Mouse (Mus musculus) bone marrow macrophage, adult 2 months (primary cell): ENCODE measurements at regions not wholly inside any gene's neighbourhood (a gene's known extent, or its start where the extent isn't known, plus 50 kb on each side); places are given as distances from the start of the nearest gene placed in this dataset.

Experiments
- H3K27ac ChIP-seq: 2 replicates; pipeline ENCODE4 v1.5.1; 2012; ENCODE audit warnings: low read depth, low read length; ENCODE audit not compliant: insufficient read depth
- H3K4me1 ChIP-seq: 2 replicates; pipeline ENCODE4 v1.6.1; 2012; ENCODE audit warnings: low read length; ENCODE audit not compliant: control insufficient read depth, insufficient read depth
- H3K4me3 ChIP-seq: 2 replicates; pipeline ENCODE4 v1.5.1; 2012; ENCODE audit warnings: mild to moderate bottlenecking, low read length, moderate library complexity; ENCODE audit not compliant: insufficient read depth
- CTCF ChIP-seq: IDR thresholded peaks from 2 replicates; pipeline ENCODE4 v1.5.1; 2012; ENCODE audit warnings: low read depth, mild to moderate bottlenecking, low read length, moderate library complexity
- POLR2A ChIP-seq: IDR thresholded peaks from 2 replicates; pipeline ENCODE4 v1.6.1; 2012; ENCODE audit warnings: mild to moderate bottlenecking, low read depth, low read length, borderline replicate concordance

DNA sequence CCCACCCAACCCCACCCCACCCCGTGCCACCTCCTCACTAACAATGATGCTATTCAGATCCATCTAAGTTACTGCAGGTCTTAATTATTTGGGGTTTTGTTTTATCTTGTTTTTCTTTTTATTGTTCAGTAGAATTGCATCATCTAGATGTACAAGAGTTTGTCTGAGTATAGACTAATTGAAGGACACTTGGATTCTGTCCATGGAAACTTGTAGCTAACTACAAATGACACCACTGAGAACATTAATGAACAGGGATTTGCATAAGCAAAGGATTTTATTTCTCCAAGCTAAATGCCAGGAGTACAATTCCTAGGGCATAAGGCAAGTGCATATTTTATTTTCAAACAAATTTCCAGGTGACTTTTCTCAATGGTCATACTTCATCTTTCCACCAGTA lies 318.4 kb upstream of the Slc7a11 start:
- no peaks in the 10 kb centered on the region for H3K4me1 ChIP-seq
- H3K4me3 ChIP-seq = no peak overlapping the region
- TF ChIP-seq POLR2A (no peak), CTCF (no peak)
- H3K27ac ChIP-seq = no peak overlapping the region

DNA sequence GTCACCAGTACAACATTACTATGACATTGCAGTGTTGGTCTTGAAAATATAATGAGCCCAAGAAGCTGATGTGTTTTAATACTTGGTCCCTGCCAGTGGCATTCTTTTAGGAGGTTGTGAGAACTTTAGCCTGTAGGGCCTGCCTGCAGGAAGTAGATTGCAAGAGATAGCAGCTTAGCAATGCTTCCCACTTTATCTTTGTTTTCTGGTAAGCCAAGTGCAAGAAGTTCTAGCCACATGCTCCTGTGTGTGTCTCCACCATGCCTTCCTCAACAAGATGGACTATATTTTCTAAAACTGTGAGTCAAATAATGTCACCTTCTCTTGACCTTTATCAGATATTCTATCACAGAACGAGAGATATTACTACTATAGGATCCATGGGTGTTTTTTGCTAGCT lies 314.7 kb upstream of the Slc7a11 start:
- Histone ChIP-seq H3K4me1 (no peaks in the 10 kb centered on the region), H3K27ac (no peak overlapping the region), H3K4me3 (no peak overlapping the region)
- TF ChIP-seq CTCF (no peak), POLR2A (no peak)

DNA sequence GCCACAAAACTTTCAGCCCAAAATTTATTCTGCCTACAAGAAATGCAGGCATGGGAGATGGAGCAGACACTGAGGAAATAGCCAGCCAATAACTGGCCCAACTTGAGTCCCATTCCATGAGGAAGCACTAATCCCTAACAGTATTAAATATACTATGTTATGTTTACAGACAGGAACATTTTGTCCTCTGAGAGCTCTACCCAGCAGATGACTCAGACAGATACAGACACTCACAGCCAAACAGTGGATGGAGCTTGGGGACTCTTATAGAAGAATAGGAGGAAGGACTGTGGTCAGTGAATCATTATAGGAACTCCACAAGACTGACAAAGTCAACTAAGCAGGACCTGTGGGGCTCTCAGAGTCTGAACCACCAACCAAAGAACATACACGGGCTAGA lies 293.8 kb upstream of the Slc7a11 start:
- TF ChIP-seq CTCF = no peak
- no peak for TF ChIP-seq POLR2A

DNA sequence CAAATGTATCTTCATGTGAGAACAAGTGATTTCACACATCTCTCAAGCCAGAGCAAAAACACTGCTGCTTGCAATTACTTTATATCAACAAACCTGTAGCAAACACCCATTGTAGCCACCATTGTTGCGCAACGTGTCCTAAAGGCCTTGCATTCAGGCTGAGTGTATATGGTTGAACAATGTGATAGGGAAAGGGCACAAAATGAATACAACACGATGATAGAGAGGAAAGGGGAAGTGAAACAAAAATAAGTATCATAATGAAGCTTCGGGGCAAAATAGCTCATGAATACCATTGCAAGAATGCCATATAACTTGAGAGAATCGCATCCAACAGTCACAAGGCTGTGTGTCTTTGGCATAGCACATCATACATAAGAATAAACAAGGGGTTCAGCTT lies 275.6 kb upstream of the Slc7a11 start:
- Histone ChIP-seq H3K27ac (no peak overlapping the region), H3K4me3 (no peak overlapping the region), H3K4me1 (no peaks in the 10 kb centered on the region)
- TF ChIP-seq CTCF = no peak
- no peak for TF ChIP-seq POLR2A

More for the DNA sequence above, 293.8 kb upstream of the Slc7a11 start:
- Histone ChIP-seq H3K4me1 (no peaks in the 10 kb centered on the region; the same call in 1 of the 2 replicates), H3K4me3 (no peak overlapping the region), H3K27ac (no peak overlapping the region)

DNA sequence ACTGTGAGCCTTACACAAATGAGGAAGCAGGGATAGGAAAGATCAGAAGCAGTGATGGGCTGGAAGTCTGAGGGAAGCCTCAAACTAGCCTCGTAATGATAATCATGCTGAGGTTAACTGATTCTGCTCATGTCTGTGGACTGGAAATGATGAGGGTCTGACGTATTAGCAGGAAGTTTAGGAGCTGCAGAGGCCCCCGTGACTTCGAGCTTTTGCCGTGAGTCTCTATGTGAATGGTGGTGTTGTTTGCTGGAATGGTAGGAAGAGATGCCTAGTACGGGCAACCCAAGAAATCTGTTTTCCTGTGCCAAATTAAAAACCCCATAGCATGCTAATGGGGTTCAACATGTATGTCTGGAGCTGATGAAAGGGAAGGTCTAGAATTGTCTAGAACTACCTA lies 270.0 kb upstream of the Slc7a11 start:
- Histone ChIP-seq H3K4me1 (no peaks in the 10 kb centered on the region), H3K27ac (no peak overlapping the region), H3K4me3 (no peak overlapping the region)
- TF ChIP-seq CTCF = no peak
- no peak for TF ChIP-seq POLR2A

DNA sequence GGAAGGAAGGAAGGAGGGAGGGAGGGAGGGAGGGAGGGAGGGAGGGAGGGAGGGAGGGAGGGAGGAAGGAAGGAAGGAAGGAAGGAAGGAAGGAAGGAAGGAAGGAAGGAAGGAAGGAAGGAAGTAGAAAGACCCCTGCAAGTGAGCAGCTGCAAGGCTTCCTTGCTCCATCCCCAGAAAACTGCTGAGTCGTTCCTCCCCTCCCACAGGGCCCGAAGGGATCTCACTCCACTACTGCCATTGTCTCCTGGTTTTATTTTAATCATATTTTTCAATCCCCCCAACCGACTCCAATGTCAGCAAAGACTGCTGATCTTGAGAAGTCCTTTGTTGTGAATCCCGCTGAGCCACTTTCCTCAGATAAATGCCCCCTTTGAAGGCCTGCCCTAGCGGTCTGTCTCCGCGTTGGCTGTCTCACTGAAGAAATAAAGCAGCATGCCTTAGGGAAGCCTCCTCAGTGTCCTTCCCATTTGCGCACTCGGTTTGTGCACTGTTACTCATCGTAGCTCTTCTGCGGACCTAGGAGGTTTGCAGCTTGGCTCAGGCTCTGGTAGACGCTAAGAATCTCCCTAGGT lies 266.1 kb upstream of the Slc7a11 start:
- Histone ChIP-seq H3K4me3 (no peak overlapping the region), H3K27ac (no peak overlapping the region), H3K4me1 (no peaks in the 10 kb centered on the region)
- no peak for TF ChIP-seq CTCF
- no peak for TF ChIP-seq POLR2A

DNA sequence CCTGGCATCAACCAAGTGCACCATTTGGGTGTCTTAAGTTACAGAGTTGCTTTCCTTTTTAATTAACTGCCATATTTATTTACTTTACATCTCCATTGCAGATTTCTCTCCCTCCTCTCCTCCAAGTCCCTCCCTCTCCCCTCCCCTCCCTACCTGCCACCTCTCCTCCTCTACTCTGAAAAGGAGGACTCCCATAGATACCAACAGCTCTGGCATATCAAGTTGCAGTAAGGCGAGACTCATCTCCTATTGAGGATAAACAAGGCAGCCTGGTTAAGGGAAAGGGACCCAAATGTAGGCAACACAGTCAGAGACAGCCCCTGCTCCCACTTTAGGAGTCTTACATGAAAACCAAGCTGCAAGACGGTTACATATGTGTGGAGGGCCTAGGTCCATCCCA lies 263.3 kb upstream of the Slc7a11 start:
- H3K4me1 ChIP-seq = no peaks in the 10 kb centered on the region
- H3K27ac ChIP-seq = no peak overlapping the region
- TF ChIP-seq CTCF (no peak), POLR2A (no peak)
- no peak overlapping the region for H3K4me3 ChIP-seq

DNA sequence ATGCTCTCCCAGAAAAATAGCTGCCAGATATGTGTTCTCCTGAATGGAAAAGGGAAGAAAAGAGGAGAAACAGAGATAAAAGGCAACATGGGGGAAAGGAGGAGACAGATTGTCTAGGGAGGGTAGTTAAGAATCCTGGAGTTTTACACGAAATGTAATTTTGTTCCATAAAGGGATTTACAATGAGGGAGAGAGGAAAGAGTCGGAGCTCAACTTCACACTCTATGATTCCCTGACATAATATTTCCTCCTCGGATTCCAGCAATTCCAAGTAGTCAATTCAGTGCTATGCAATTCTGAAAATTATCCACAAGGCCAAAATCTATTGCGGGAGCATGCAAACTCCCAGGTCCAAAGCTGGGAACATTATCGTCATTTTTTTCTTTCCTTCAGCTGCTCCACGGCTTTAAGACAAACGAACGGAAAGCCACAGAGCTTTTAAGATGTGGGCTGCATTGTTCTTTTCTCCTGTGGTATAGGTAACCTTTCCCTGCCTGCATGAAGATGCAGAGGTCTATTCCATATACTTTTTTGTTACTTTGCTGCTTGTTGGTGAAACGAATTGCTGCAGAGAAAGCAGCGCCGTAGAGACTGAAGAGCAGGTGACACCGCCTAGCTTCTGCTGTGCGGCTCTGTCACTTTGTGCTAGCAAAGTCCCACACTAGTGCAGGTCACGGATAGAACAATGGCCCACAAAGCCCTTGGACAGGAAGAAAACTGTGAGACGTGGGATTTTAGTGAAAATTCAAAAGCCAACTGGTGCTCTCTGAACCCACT lies 251.7 kb upstream of the Slc7a11 start:
- H3K4me1 ChIP-seq = peaks cover 5% of the 10 kb centered on the region
- TF ChIP-seq POLR2A = no peak
- TF ChIP-seq CTCF = no peak
- no peak overlapping the region for H3K27ac ChIP-seq
- no peak overlapping the region for H3K4me3 ChIP-seq

DNA sequence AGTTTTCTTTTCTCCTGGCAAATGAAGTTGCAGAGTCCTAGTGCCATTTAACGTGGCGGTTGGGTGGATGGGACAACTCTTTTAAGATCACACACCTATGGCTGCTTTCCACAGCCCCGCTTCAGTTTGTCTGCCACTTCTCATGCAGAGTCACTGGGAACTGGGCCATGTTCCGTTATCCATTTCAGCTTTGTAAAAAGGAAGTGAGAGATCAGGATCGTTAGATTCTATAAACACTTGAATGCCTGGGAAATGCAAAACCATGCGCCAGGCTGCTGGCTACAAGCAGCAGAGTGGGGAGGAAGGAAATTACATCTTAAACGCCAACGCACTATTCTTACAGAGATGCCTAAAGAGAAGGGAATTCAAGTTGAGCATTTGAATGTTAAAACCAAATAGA lies 251.1 kb upstream of the Slc7a11 start:
- Histone ChIP-seq H3K4me3 (no peak overlapping the region), H3K4me1 (peaks cover 5% of the 10 kb centered on the region), H3K27ac (no peak overlapping the region)
- no peak for TF ChIP-seq POLR2A
- TF ChIP-seq CTCF = no peak

DNA sequence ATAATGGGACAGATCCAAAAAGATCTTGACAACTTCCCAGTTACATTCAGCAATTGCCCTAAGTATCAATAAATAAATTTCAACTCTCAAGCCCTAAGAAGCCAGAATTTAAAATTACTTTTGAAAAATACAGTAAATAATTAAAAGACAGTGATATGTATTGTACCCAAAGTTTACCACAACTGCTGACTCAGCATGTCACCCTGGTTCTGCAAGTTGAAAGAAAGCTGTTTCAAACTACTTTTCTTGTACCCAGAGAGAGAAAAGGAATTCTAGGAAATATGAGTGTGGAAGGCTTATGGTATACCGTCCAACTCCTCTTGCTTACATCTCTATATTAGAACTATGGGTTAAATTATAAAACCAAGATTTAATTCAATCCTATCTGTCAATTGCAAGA lies 248.9 kb upstream of the Slc7a11 start:
- TF ChIP-seq CTCF (no peak), POLR2A (no peak)
- H3K4me1 ChIP-seq = peaks cover 5% of the 10 kb centered on the region
- no peak overlapping the region for H3K27ac ChIP-seq
- no peak overlapping the region for H3K4me3 ChIP-seq
